Mouse (Mus musculus) heart, postnatal 0 days (tissue): ENCODE measurements around the gene Adprhl2.

ENCODE experiments used
- CTCF ChIP-seq: IDR thresholded peaks from 2 replicates; pipeline ENCODE4 v1.5.1; 2016; ENCODE audit warnings: antibody characterized with exemption, control low read depth, low read depth
- EP300 ChIP-seq: IDR thresholded peaks from 2 replicates; pipeline ENCODE4 v1.6.1; 2016; ENCODE audit warnings: antibody characterized with exemption, low read depth

GRCm38 (mm10) chr4:126296617-126297101 lies 24.8 kb downstream of the Adprhl2 start:
- TF ChIP-seq CTCF (peak; percentile 26; the same call in 1 of the 2 replicates), EP300 (no peak)
